Mouse (Mus musculus) E14TG2a.4 (cell line): ENCODE data around the gene Reps1.

Source experiments
- CTCF ChIP-seq: conservative IDR thresholded peaks from 2 replicates; pipeline ENCODE4 v1.5.1; 2014; ENCODE audit warnings: low read length
- NANOG ChIP-seq: IDR thresholded peaks from 2 replicates; pipeline ENCODE4 v1.6.1; 2014; ENCODE audit warnings: borderline replicate concordance, low read length, mixed read lengths
- POU5F1 ChIP-seq: IDR thresholded peaks from 2 replicates; pipeline ENCODE4 v1.6.1; 2014; ENCODE audit warnings: low read length, borderline replicate concordance

- TF ChIP-seq CTCF (no peak), NANOG (no peak), POU5F1 (no peak)
Observed at GRCm38 (mm10) chr10:18022741-18023347, 32.8 kb upstream of the Reps1 start, which contains the start of gene Abracl.
